Mouse (Mus musculus): ENCODE results near the gene Ulk4.
A peak's percentile ranks its signal among the peaks of the same experiment; 100 is the strongest.

The Ulk4 gene

GRCm38 (mm10) chr9:120993004-120993403 lies 284.0 kb downstream of the Ulk4 start:
- no peak for TF ChIP-seq GATA4 (IDR thresholded peaks at IDR 0.05; ENCODE audit: insufficient replicate concordance, low read length)

- TF ChIP-seq GATA4 (IDR thresholded peaks at IDR 0.05; ENCODE audit: insufficient replicate concordance, low read length): no peak
Observed at GRCm38 (mm10) chr9:120991801-120992200, 285.2 kb downstream of the Ulk4 start.

GRCm38 (mm10) chr9:120989806-120990700 lies 286.9 kb downstream of the Ulk4 start:
- TF ChIP-seq GATA4 (IDR thresholded peaks at IDR 0.05; ENCODE audit: insufficient replicate concordance, low read length): no peak

DNA sequence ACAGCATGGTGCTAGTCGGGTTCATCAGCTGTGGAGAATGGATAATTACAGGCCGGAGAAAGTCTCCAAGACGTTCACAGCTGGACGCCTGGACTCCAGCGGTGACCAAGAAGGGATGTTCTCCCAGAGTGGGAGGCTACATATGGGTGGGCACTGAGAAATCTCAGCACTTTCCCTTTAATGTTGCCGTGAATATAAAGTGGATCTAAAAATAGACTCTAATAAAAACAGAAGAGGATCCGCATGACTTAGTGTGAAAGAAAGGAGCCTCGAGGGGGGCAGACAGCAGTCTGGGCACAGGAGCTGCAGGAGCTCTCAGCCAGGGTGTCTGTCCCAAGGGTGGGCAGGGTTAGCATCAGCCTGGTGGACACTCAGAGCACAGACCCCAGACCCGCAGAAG lies 288.9 kb downstream of the Ulk4 start:
- TF ChIP-seq GATA4 (IDR thresholded peaks at IDR 0.05; ENCODE audit: insufficient replicate concordance, low read length): no peak

DNA sequence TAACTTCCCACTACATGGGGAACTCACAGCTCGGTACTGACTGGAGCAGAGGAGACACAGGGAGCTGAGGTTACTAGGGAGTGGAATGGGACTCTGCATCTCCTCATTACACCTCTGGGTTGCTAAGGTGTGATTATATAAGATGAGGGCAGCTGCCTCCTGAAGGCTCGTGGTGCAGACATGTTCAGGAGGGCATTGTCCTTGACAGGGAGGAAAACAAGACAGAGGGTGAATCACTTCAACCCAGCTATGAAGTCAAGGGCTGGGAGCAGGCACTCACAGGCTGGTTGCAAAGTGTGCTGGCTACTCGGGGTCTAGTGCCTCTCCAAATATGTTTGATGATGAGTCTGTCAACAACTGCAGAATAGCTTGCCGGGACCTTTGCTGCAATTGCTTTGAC lies 290.0 kb downstream of the Ulk4 start:
- no peak for TF ChIP-seq GATA4 (IDR thresholded peaks at IDR 0.05; ENCODE audit: insufficient replicate concordance, low read length)

GRCm38 (mm10) chr9:120986255-120986654 lies 290.7 kb downstream of the Ulk4 start:
- no peak for TF ChIP-seq GATA4 (IDR thresholded peaks at IDR 0.05; ENCODE audit: insufficient replicate concordance, low read length)

GRCm38 (mm10) chr9:120985524-120985923 lies 291.5 kb downstream of the Ulk4 start:
- no peak for TF ChIP-seq GATA4 (IDR thresholded peaks at IDR 0.05; ENCODE audit: insufficient replicate concordance, low read length)

DNA sequence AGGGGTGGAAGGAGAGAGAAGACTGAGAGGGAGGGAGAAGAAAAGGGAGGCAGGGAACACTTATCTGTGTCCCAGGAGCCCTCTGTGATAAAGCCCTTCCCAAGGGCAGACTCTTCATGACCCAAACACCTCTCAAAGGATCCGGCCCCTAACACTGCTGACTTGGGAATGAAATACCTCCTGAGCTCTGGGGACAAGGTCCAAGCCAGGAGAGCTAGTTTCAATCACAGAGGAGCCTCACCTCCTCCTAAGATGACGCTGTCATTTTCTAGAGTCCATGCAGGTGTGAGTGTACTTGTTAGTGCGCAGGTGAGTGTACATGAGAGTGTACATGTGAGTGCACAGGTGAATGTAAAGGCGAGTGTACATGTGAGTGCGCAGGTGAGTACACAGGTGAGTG lies 292.0 kb downstream of the Ulk4 start:
- no peak for TF ChIP-seq GATA4 (IDR thresholded peaks at IDR 0.05; ENCODE audit: insufficient replicate concordance, low read length)

DNA sequence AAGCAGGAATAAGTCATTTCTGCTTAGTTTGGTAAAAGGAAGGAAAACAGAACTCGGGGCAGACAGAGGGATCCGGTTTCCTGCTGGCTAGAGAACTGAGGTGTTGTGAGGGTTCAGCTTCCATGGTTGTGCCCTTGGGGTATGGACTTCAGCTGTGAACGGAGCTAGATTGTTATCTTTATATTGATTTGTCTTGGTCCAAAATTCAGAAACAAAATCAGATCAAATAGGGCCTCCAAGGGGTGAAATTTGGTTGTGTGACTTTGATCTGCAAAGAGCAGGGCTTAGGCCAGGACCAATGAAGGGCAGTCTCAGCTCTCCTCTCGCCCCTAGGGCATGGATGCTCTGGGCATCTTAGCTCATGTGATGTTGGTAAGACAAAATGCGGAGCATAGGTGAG lies 292.5 kb downstream of the Ulk4 start:
- TF ChIP-seq GATA4 (IDR thresholded peaks at IDR 0.05; ENCODE audit: insufficient replicate concordance, low read length): peak; percentile 88

DNA sequence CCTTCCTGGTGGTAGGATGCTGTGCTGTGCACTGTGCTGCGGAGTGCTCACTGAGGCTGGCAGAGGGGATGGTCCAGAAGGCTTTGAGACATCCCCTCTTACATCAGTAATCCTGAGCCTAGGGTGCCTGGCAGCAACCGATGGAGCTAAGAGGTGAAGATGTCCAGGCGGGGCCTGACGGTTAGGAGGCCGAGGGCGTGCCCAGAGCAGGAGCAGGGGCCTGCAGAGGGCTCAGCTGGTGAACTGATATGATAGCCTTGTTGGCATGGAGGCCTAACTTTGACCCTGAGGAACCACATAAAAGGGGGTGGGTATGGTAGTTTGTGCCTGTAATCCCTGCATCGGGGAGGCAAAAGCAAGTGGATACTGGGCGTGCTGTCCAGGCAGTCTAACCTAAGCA lies 293.1 kb downstream of the Ulk4 start:
- TF ChIP-seq GATA4 (IDR thresholded peaks at IDR 0.05; ENCODE audit: insufficient replicate concordance, low read length): no peak

DNA sequence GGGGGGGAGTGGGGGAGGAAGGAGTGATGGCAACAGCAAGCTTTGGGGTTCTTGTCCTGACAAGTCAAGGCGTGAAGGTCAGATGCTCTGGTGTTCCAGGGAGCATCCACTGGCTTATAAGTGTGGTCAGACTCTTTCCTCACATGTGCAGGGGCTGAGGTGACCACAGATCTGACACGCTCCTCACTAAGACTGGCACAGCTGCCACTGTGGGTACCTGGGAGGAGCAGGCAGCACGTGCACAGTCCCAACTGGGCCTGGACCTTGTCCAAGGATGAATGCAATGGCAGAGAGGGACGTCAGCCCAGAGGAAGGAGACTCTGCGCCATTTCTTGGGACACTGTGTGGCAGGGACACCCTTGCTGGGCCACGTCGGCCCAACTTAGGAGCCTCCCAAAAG lies 295.2 kb downstream of the Ulk4 start:
- no peak for TF ChIP-seq GATA4 (IDR thresholded peaks at IDR 0.05; ENCODE audit: insufficient replicate concordance, low read length)

DNA sequence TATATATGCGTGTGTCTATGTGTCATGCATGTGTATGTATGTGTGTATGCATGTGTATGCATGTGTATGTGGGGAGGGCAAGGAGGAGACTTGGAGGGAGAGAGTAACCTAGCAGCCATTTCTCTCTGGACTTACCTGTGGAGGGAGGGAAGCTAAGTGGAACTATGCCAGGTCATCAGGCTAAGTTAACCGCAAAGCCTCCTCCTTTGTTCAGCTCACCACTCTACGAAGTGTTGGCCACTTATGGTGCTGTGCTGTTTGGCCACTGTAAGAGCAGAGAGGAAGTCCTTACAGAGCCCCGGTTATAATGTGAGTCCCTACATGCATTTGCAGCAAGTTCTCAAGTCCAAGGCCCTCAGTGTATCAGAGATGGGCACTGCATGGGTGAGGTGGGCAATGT lies 300.1 kb downstream of the Ulk4 start:
- TF ChIP-seq GATA4 (IDR thresholded peaks at IDR 0.05; ENCODE audit: insufficient replicate concordance, low read length): no peak

DNA sequence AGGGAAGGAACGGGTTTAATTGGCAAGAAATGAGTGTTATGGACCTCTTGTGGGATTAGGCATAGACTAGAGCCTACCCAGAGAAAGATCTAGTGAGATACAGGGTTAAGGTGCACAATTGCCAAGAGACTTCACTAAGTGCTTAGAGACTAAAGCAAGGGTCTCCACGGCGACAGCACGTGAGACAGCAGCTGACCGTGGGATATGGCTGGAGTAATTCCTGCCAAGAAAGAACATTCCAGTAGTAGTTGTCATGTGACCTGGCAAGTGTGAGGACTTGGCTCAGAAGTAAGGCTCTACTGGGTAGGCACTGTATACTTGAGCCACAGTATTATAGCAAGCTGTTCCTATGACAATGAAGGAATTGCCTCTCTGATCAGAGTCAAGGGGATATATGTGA lies 300.8 kb downstream of the Ulk4 start:
- TF ChIP-seq GATA4 (IDR thresholded peaks at IDR 0.05; ENCODE audit: insufficient replicate concordance, low read length): no peak

- TF ChIP-seq GATA4 (IDR thresholded peaks at IDR 0.05; ENCODE audit: insufficient replicate concordance, low read length): no peak
Observed at GRCm38 (mm10) chr9:120974209-120974608, 302.8 kb downstream of the Ulk4 start.

GRCm38 (mm10) chr9:120973026-120973515 lies 303.9 kb downstream of the Ulk4 start:
- TF ChIP-seq GATA4 (IDR thresholded peaks at IDR 0.05; ENCODE audit: insufficient replicate concordance, low read length): no peak

DNA sequence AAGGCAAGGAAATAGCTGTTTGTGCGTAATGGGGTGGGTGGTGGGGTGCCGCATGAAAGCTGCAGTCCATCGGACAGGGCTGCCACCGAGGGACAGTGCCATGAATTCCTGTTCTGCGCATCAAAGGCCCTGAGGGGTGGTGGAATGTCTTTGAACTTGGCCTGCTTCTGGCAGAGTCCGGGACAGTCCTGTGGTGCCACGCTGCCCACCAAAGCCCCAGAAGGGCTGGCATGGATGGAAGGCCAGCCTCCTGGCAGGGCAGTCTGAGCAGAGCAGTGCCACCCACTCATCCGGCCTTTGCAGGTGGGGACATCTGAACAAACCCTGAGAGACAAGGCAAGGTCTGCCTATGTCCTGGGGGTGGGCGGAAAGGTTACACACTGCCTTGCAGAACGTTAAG lies 312.0 kb downstream of the Ulk4 start:
- TF ChIP-seq GATA4 (IDR thresholded peaks at IDR 0.05; ENCODE audit: insufficient replicate concordance, low read length): no peak

DNA sequence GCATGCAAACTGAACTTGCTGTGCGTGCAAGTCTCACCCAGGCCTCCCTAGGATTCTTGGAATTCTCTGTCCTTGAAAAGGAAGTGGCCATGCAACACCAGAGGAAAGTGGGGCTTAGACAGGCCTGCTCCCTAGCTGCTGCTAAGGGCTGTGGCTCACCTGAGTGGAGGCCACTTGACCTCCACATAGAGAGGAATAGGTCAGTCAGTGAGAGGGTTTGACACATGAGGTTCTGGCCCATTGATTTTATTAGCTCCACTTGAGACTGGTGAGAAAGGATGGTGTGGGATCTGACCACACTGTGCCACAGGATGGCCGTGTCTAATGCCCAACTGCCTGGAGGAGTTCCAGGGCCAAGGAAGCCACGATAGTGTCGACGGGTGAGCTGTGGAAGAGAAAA lies 312.8 kb downstream of the Ulk4 start:
- no peak for TF ChIP-seq GATA4 (IDR thresholded peaks at IDR 0.05; ENCODE audit: insufficient replicate concordance, low read length)
